Mouse (Mus musculus) testis, adult 2 months (tissue): ENCODE measurements around the gene Prpf31. TPM values are rescaled to one million over a fixed set of nuclear protein-coding genes. Genes with fewer than 3 reads are reported as not detected.

Experiments used
- H3K27ac ChIP-seq: fragments of 200-500 bp; 2 replicates; pipeline ENCODE4 v1.5.1; 2012; ENCODE audit warnings: low read depth, low read length; ENCODE audit not compliant: control insufficient read depth, insufficient read depth
- H3K27me3 ChIP-seq: fragments of 200-500 bp; 2 replicates; pipeline ENCODE4 v1.6.1; 2012; ENCODE audit warnings: mild to moderate bottlenecking, low read length, moderate library complexity; ENCODE audit not compliant: control insufficient read depth, insufficient read depth
- H3K36me3 ChIP-seq: fragments of 200-500 bp; 2 replicates; pipeline ENCODE4 v1.6.1; 2012; ENCODE audit warnings: mild to moderate bottlenecking, low read length; ENCODE audit not compliant: control insufficient read depth, insufficient read depth
- H3K4me1 ChIP-seq: fragments of 200-500 bp; 2 replicates; pipeline ENCODE4 v1.6.1; 2012; ENCODE audit warnings: low read length; ENCODE audit not compliant: control insufficient read depth, insufficient read depth
- H3K4me3 ChIP-seq: fragments of 200-500 bp; 2 replicates; pipeline ENCODE4 v1.5.1; 2012; ENCODE audit warnings: low read depth, mild to moderate bottlenecking, low read length, moderate library complexity, mixed read lengths; ENCODE audit not compliant: control insufficient read depth
- CTCF ChIP-seq: fragments of 200-500 bp; IDR thresholded peaks from 2 replicates; pipeline ENCODE4 v1.5.1; 2012; ENCODE audit warnings: low read depth, mild to moderate bottlenecking, inconsistent platforms, low read length, moderate library complexity; ENCODE audit not compliant: control insufficient read depth, insufficient read depth, insufficient replicate concordance
- POLR2A ChIP-seq: fragments of 200-500 bp; IDR thresholded peaks from 2 replicates; pipeline ENCODE4 v1.6.1; 2012; ENCODE audit warnings: low read depth, mild to moderate bottlenecking, inconsistent platforms, low read length, moderate library complexity; ENCODE audit not compliant: control insufficient read depth
- polyA plus RNA-seq: library from polyadenylated mRNA; depleted of rRNA; stranded (reverse); fragments of >200 nt; gene quantifications from 2 replicates; pipeline ENCODE4 v1.2.3, GENCODE M21; 2012

The Prpf31 gene
- polyA plus RNA-seq, 1 experiment = 26.4 TPM

DNA sequence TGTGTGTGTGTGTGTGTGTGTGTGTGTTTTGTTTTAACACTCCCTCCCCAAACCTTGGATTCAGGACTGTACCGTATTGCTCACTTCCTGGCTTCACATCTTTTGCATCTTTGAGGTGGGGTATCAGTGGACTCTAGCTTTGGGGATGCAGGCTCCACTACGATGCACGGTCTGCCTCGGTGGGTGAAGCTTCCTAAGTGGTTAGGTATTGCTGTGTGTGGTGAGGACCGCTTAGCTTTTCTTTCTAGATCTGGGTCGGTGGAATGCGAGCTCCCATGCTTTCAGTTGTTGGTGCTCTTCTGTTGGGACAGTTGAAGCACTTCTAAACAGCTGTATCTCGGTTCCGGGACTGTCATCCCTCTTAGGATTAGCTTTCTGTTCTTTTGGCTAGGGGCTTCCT is 16.4 kb downstream of the Prpf31 start:
- Histone ChIP-seq H3K27me3 (no peaks in the 10 kb centered on the region), H3K4me3 (peak overlapping the region; percentile 99), H3K27ac (peak overlapping the region; percentile 98), H3K4me1 (peaks cover 10% of the 10 kb centered on the region), H3K36me3 (no peaks in the 10 kb centered on the region; the same call in 1 of the 2 replicates)
- no peak for TF ChIP-seq POLR2A
- TF ChIP-seq CTCF = no peak

DNA sequence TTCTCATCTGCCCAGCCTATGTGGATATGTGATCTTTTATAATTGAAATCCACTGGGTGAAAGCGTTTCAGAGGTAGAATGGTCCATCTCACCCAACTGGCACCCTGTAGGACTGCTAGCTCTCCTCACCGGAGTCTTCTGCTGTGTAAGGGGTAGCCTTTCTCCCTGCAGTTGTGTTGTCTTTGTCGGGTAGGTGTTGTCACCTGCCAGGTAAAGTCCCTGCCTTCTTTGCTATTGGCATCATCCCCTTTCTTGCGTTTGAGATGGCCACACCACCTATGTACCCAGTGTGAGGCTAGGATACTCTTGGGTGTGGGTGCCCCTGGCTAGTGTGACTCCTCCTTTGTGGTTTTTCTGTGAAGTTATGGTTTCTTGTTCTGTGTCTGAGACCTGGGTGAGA is 16.9 kb downstream of the Prpf31 start:
- Histone ChIP-seq H3K4me1 (peaks cover 10% of the 10 kb centered on the region), H3K27ac (no peak overlapping the region), H3K36me3 (no peaks in the 10 kb centered on the region; the same call in 1 of the 2 replicates), H3K27me3 (no peaks in the 10 kb centered on the region), H3K4me3 (peak overlapping the region; percentile 99)
- no peak for TF ChIP-seq POLR2A
- no peak for TF ChIP-seq CTCF

DNA sequence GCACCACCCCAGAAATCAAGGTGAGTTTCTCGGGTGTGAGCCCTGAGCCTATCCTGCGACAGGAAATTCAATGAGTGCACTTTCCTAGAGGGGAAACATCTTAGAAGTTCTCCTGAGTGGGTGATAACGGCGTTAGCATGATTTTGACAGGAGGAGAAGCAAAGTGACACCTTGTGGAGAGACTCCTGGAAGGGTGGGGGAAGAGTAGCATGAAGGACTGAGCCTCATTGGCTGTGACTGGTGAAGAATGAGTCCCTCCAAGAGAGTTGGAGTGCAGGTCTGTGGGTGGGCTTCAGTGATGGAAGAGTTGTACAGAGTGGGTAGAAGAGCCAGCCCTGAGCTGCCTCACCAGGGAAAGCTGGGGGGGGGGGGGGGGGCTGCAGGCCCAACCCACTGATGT is 27.2 kb downstream of the Prpf31 start:
- Histone ChIP-seq H3K27me3 (no peaks in the 10 kb centered on the region), H3K36me3 (peaks cover 5% of the 10 kb centered on the region), H3K4me1 (no peaks in the 10 kb centered on the region), H3K27ac (no peak overlapping the region), H3K4me3 (no peak overlapping the region)
- TF ChIP-seq POLR2A (no peak), CTCF (no peak)

DNA sequence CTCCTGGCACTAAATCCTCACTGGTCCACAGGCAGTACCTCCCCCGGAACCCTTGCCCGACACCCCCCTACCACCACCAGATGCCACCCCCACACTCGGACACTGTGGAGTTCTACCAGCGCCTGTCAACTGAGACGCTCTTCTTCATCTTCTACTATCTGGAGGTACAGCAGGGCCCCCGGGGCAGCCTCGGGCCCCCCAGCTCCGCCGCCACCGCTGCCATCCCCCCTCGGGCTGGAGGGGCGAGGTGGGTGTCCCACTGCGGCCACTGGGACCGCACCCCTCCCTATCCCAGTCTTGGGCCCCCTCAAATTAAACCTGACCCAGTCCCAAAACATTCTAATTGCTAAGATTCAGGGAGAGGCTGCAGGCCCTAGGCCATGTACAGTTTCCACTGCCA is 28.8 kb downstream of the Prpf31 start:
- Histone ChIP-seq H3K27ac (no peak overlapping the region), H3K27me3 (no peaks in the 10 kb centered on the region), H3K36me3 (peaks cover 5% of the 10 kb centered on the region), H3K4me3 (no peak overlapping the region), H3K4me1 (no peaks in the 10 kb centered on the region; the same call in 1 of the 2 replicates)
- TF ChIP-seq CTCF (no peak), POLR2A (no peak)

DNA sequence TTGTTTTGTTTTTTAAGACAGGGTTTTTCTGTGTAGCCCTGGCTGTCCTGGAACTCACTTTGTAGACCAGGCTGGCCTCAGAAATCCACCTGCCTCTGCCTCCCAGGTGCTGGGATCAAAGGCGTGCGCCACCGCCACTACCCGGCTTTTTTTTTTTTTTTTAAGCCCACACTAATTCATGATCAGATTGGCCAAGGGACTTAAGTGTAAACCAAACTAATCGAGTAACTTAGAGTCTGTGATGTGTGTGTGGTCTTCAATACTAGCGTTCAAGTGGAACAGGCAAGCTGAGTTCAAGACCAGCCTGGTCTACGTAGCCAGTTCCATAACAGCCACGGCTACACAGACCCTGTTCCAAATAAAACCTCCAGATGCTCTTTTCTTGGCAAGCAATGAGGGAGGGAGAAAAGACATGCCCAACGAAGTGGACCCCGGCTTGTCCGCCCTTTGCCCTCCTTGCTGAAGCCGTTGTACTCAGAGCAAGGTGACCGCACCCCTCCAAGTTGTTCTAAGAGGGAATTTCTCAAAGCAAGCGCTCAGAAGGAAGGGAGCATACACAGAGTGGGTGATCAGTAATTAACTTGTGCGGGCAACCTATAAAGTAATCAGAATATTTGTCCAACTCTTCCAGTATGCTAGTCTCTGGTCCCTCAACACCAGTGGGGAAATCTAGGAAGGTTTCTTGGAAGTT is 34.9 kb downstream of the Prpf31 start:
- H3K36me3 ChIP-seq = peaks cover 2% of the 10 kb centered on the region
- H3K27ac ChIP-seq = peak overlapping the region; percentile 59
- H3K4me1 ChIP-seq = peaks cover 13% of the 10 kb centered on the region
- no peaks in the 10 kb centered on the region for H3K27me3 ChIP-seq
- H3K4me3 ChIP-seq = peak overlapping the region; percentile 94
- TF ChIP-seq POLR2A (no peak), CTCF (no peak)

DNA sequence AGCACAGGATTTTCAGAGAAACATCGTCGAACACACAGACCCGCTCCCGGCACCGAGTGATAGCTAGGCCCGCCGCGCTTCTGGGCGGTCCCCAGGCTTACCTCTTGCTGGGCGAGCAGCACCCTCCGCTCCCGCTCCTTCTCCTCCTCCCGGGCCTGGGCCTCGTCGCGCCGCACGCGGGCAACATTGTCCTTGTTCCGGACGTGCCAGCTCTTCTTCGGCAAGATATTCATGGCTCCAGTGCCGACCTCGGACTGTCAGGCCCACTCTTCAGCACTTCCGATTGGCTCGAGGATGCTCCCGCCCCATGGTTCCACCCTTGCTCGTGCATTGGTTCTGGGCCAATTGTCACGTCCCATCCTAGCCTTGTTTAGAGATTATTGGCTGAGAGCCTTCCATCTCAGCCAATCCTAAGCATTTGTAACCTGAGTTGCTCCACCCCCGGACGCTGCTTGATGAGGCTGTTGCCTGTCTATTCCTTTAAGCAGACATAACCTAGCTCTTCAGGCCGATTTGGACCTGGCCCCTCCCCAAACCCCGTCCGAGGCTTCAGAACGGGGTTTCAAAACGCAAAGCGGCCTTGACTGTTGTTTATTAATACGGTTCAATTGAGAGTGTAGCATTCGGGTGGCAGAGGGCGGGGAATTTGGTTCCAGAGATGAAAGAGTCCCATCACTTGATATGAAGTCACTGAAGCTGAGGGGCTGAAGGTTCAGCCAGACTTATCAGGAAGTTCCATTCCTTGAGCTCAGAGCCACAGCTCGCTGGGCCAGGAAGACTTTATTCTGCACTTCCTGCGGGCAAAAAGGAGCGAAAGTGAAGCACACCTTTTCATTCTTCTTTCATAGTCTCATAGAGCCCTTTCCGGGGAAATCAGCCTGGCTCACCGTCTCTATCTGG is 35.7 kb downstream of the Prpf31 start, which contains the start of gene Leng1:
Gene Leng1 (minus strand): TSS at position 626 of the 900 bp plus-strand sequence.
- H3K27me3 ChIP-seq = no peaks in the 10 kb centered on the region
- H3K36me3 ChIP-seq = no peaks in the 10 kb centered on the region; the same call in 1 of the 2 replicates
- peaks cover 13% of the 10 kb centered on the region for H3K4me1 ChIP-seq
- TF ChIP-seq POLR2A (peak; percentile 82), CTCF (no peak)
- H3K4me3 ChIP-seq = peak within 1 kb of the TSS; percentile 94
- H3K27ac ChIP-seq = peak within 1 kb of the TSS; percentile 81

DNA sequence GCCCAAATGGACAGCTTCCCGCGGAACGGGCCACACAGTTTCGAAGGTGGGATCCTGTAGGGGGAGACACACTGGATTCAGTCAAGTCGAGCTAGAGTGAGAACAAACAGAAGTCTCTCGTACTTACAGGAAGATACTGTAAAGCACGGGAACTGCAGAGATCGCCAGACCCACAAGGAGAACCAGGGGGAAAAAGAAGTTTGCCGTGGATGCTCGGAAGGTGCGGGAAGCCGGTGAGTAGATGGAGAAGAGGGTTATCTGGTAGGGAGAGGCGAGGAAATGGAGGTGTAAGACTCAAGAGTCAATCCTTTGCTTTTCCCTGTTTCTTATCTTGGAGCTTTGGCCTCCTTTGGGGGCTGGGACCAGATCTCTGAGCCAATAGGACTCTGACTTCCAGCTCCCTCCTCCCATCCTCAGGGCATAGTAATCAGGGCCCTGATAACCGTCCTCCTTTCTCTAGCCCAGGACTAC is 37.2 kb downstream of the Prpf31 start:
- no peak overlapping the region for H3K27ac ChIP-seq
- H3K4me1 ChIP-seq = peaks cover 21% of the 10 kb centered on the region
- H3K27me3 ChIP-seq = no peaks in the 10 kb centered on the region
- no peaks in the 10 kb centered on the region for H3K36me3 ChIP-seq
- peak overlapping the region; percentile 6 for H3K4me3 ChIP-seq
- TF ChIP-seq POLR2A = no peak
- no peak for TF ChIP-seq CTCF
